Mouse (Mus musculus) frontal cortex, adult 2 months (tissue): ENCODE measurements at regions not wholly inside any gene's neighbourhood (a gene's known extent, or its start where the extent isn't known, plus 50 kb on each side); places are given as distances from the start of the nearest gene placed in this dataset.
A peak's percentile ranks its signal among the peaks of the same experiment; 100 is the strongest.

Experiments
- DNase-seq, 2 experiments: peaks; one replicate each; pipeline ENCODE4 v3.0.0; 2022; ENCODE audit warnings: low spot score in 1 of 2; ENCODE audit errors: extremely low spot score in 1 of 2

GRCm38 (mm10) chr16:39102151-39102550 lies 209.7 kb downstream of the Igsf11 start:
- no peak for DNase-seq

GRCm38 (mm10) chr16:39103360-39104095 lies 211.1 kb downstream of the Igsf11 start:
- no peak for DNase-seq

GRCm38 (mm10) chr16:39109383-39110033 lies 217.0 kb downstream of the Igsf11 start:
- peak in 1 of 2 experiments; percentile 82 for DNase-seq

- DNase-seq, result no peak
These were observed 217.6 kb downstream of the Igsf11 start for GRCm38 (mm10) chr16:39110089-39110488.

GRCm38 (mm10) chr16:39118059-39118458 lies 225.6 kb downstream of the Igsf11 start:
- DNase-seq, result no peak

GRCm38 (mm10) chr16:39119811-39120210 lies 227.3 kb downstream of the Igsf11 start:
- DNase-seq, result no peak

GRCm38 (mm10) chr16:39123445-39123952 lies 231.0 kb downstream of the Igsf11 start:
- no peak for DNase-seq

- no peak for DNase-seq
These were observed 240.0 kb downstream of the Igsf11 start for GRCm38 (mm10) chr16:39132459-39132858.

GRCm38 (mm10) chr16:39135777-39136176 lies 243.3 kb downstream of the Igsf11 start:
- DNase-seq, result no peak

- no peak for DNase-seq
These were observed 254.7 kb downstream of the Igsf11 start for GRCm38 (mm10) chr16:39147151-39147550.

- DNase-seq, result peak in 1 of 2 experiments; percentile 7
These were observed 259.2 kb downstream of the Igsf11 start for GRCm38 (mm10) chr16:39151325-39152318.

- DNase-seq, result no peak
These were observed 266.4 kb downstream of the Igsf11 start for GRCm38 (mm10) chr16:39158893-39159292.

GRCm38 (mm10) chr16:39159725-39160124 lies 267.3 kb downstream of the Igsf11 start:
- no peak for DNase-seq

- peak in 1 of 2 experiments; percentile 38 for DNase-seq
These were observed 270.2 kb downstream of the Igsf11 start for GRCm38 (mm10) chr16:39162684-39163083.

- DNase-seq, result peak; percentile 26 to 57
These were observed 299.4 kb downstream of the Igsf11 start for GRCm38 (mm10) chr16:39191861-39192260.

- DNase-seq, result no peak
These were observed 303.0 kb downstream of the Igsf11 start for GRCm38 (mm10) chr16:39195431-39195830.

- no peak for DNase-seq
These were observed 304.4 kb downstream of the Igsf11 start for GRCm38 (mm10) chr16:39196896-39197295.

- DNase-seq, result peak; percentile 49 to 66
These were observed 331.1 kb downstream of the Igsf11 start for GRCm38 (mm10) chr16:39223551-39223950.

GRCm38 (mm10) chr16:39229501-39229900 lies 337.0 kb downstream of the Igsf11 start:
- no peak for DNase-seq

- DNase-seq, result no peak
These were observed 338.0 kb downstream of the Igsf11 start for GRCm38 (mm10) chr16:39230439-39230838.

- no peak for DNase-seq
These were observed 341.8 kb downstream of the Igsf11 start for GRCm38 (mm10) chr16:39234290-39234689.
